Mouse (Mus musculus): ENCODE measurements around the gene Fkbpl.

Gene Fkbpl

GRCm38 (mm10) chr17:34646906-34647787, 2.6 kb downstream of the Fkbpl start, which contains the start of gene Atf6b:
Atf6b (plus strand) TSS chr17:34647146.
- in situ Hi-C loops (cut with MseI, MboI) = no loop called here

DNA sequence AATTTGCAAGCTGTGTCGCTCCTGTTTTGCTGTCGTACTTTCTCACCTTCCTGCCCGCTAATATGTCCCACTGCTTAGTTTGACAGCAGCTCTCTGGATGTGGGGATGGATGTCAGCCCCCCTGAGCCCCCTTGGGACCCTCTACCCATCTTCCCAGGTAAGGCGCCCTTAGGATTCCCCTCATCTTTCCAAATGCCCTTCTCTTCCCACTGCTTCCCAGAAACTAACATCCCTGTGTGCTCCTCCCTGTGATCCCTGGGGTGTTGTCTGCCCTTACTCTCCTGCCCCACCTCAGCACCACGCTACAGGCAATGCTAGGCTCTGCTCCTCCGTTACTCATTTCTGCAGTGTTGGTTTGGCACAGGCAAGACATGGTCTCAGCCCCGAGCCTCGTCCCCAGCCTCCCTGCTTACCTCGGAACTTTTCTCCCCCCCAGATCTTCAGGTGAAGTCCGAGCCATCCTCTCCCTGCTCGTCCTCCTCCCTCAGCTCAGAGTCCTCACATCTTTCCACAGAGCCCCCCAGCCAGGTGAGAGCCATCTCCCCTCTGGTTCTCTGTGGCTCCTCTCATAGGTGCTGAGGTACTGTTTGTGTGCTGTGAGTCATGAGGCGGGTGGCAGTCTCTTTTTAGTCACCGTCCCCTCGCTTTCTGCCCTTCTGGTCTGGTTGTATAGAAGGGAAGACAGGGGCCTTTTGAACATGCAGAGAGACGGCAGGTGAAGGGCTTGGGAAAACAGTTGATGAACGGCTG, 3.8 kb downstream of the Fkbpl start:
- in situ Hi-C loops (cut with MseI, MboI) = no loop called here

DNA sequence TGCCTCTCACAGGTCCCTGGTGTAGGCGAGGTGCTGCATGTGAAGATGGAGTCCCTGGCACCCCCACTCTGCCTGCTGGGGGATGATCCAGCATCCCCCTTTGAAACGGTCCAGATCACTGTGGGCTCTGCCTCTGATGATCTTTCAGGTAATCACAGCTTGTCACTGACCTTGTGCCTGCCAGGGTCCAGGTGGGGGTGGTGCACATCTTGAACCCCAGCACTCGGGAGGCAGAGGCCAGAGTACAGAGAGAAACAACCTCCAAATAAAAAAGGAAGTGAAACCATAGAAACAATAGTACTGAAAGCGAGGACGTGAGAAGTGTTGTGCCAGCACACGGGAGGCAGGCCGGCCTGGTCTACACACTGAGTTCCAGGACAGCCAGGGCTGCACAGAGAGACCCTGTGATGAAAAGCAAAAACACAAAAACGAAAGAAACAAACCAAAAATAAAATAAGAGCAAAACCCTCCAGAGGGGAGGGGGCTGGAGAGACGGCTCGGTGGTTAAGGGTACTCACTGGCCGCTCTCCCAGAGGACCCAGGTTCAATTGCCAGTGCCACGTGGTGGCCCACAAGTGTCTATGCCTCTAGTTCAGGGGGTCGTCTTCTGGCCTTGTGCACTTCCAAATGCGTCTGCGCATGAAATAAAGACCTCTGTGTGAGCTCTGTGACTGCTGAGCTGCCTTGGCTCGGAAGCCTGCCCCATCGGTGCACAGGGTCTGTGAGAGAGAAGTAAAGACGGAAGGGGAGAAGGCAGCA, 4.7 kb downstream of the Fkbpl start:
- in situ Hi-C loops (cut with MseI, MboI) = no loop called here

- in situ Hi-C loops (cut with MseI, MboI) = no loop called here
Measured at GRCm38 (mm10) chr17:34650781-34651180, 6.2 kb downstream of the Fkbpl start.

DNA sequence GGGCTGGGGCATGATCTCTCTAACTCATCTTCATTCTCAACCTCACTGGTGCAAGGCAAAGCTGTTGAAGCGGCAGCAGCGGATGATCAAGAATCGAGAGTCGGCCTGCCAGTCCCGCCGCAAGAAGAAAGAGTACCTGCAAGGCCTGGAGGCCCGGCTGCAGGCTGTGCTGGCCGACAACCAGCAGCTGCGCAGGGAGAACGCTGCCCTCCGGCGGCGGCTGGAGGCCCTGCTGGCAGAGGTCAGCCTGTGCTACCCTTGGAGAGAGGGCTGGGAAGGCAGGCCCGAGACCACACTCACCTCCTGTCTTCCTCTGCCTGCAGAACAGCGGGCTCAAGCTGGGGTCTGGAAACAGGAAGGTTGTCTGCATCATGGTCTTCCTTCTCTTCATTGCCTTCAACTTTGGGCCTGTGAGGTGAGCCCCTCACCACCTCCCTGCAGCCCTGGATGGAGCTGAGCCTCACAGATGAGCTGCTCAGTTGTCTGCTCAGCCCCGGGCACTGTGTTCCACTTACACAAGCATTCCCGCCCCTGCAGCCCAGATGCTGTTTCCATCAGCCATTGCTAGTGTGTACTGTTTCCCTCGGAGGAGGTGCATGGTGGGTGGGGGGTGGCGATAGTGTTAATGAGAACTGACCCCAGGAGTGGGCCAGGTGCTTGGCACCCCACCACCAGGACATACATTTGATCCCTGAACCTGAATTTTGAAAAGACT, 7.1 kb downstream of the Fkbpl start:
- in situ Hi-C loops (cut with MseI, MboI) = no loop called here

DNA sequence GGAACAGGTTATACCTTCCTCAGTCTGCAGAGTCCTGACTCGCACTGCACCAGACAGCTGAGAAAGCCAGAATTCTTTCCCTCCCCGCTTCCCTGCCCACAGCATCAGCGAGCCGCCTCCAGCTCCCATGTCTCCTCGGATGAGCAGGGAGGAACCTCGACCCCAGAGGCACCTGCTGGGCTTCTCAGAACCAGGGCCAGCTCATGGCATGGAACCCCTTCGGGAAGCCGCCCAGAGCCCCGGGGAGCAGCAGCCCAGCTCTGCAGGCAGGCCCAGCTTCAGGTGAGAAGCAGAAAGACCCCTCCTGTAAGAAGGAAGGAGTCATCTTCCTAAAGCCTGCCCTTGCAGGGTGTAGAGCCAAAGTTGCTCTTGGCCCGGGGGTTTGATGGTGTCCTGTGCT, 8.0 kb downstream of the Fkbpl start:
- in situ Hi-C loops (cut with MseI, MboI) = no loop called here

GRCm38 (mm10) chr17:34652985-34653384, 8.4 kb downstream of the Fkbpl start:
- in situ Hi-C loops (cut with MseI, MboI) = no loop called here

DNA sequence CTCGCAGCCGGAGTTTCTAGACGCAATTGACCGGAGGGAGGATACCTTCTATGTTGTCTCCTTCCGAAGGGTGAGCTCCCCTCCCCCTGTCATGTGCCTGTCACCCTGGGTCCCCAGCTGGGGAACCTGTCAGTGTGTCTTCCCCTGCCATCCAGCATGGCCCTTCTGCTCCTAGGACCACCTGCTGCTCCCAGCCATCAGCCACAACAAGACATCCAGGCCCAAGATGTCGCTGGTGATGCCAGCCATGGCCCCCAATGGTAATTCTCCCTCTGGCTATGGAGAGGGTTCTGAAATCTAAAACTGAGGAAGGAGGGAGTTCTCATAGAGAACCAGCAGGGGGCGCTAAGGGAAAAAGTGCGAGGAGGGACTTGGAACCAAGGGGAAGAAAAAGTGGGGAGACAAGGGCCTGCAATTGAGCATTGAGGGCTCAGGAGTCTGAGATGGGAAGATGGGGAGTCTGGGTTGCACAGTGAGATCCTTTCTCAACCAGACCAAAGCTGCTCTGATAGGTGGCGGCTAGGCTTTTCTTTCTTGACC, 9.3 kb downstream of the Fkbpl start:
- in situ Hi-C loops (cut with MseI, MboI) = no loop called here

- in situ Hi-C loops (cut with MseI, MboI) = no loop called here
Measured at GRCm38 (mm10) chr17:34654392-34654791, 9.8 kb downstream of the Fkbpl start.

GRCm38 (mm10) chr17:34655160-34655559, 10.6 kb downstream of the Fkbpl start:
- in situ Hi-C loops (cut with MseI, MboI) = no loop called here

- in situ Hi-C loops (cut with MseI, MboI) = no loop called here
Measured at GRCm38 (mm10) chr17:34655581-34655991, 11.0 kb downstream of the Fkbpl start.

DNA sequence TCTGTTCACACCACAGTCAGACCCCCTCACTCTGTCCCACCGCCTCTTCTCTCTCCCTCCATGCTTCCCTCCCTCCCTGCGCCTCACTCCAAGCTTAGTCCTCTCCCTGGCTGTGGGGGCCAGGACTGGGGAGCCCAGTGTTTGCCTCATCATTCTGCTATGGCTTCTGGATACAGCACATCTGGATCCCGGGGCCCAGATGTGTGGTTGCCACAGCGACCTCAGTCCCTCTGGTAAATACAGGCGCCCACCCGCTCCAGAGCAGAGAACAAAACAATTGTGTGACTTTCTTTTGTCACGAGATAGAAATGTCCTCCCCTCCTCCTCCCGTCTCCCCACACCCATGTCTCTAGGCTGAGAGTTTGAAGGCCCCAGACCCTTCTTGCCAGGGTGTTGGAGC, 12.1 kb downstream of the Fkbpl start:
- in situ Hi-C loops (cut with MseI, MboI) = no loop called here

DNA sequence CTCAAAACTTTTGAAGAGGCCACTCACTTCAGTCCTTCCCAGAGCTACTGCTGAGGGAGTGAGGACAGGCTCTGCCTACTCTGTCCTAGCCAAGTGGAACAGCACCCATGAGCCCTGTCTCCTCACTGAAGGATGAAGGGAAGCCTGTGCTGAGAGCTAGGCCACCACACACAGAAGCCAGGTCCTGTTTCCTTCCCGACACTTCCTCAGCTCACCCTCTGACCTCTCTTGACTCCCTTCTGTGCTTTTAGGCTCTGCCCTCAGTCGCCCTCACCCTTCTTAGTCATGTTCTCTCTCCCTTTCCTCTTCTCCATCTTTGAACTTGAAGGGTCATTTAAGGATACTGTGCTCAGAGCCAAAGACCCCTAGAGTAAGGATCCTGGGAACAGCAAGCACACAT, 12.7 kb downstream of the Fkbpl start:
- in situ Hi-C loops (cut with MseI, MboI) = no loop called here

- in situ Hi-C loops (cut with MseI, MboI) = no loop called here
Measured at GRCm38 (mm10) chr17:34658145-34658544, 13.6 kb downstream of the Fkbpl start.

- in situ Hi-C loops (cut with MseI, MboI) = no loop called here
Measured at GRCm38 (mm10) chr17:34658591-34658990, 14.0 kb downstream of the Fkbpl start.

DNA sequence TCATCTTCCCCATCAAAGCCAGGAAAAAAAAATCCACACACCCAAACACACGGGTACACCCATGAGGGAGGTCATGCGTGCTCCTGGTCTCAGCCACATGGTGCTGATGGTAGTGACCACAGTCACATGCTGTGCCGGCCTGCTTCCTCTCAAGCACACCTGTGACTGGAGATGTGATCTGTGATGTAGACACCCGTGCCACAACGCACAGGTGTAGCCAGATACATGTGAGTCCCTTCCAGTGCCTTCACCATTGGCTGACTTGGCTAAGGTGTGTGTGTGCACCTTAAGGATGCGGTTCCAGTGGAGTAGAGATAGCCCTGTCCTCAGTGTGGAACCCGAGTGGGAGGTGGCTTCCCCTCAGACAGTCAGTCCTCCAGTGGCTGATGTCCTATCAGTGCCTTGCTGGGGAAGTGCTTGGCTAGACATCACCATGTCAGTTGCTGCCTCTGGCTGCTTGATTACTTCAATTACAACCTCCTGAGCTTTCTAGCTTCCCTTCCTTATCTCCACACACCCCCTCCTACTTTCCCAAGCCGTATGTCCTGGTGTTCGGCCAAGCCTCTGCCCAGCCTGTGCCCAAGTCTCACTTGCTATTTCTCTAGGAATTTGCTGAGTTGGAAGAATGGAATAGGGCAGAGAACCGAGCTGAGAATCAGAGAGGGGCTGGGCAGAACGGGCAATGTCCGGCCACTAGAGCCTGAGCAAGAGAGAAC, 14.8 kb downstream of the Fkbpl start:
- in situ Hi-C loops (cut with MseI, MboI) = no loop called here

- in situ Hi-C loops (cut with MseI, MboI) = loop anchor here in 1 of 2 experiments (10.0 kb wide), 1 partner anchor 55 kb away; no protein-coding TSS in a partner anchor
Measured at GRCm38 (mm10) chr17:34659897-34660214, 15.3 kb downstream of the Fkbpl start.

- in situ Hi-C loops (cut with MseI, MboI) = loop anchor here in 1 of 2 experiments (10.0 kb wide), 1 partner anchor 54 kb away; no protein-coding TSS in a partner anchor
Measured at GRCm38 (mm10) chr17:34660259-34660820, 15.8 kb downstream of the Fkbpl start.

DNA sequence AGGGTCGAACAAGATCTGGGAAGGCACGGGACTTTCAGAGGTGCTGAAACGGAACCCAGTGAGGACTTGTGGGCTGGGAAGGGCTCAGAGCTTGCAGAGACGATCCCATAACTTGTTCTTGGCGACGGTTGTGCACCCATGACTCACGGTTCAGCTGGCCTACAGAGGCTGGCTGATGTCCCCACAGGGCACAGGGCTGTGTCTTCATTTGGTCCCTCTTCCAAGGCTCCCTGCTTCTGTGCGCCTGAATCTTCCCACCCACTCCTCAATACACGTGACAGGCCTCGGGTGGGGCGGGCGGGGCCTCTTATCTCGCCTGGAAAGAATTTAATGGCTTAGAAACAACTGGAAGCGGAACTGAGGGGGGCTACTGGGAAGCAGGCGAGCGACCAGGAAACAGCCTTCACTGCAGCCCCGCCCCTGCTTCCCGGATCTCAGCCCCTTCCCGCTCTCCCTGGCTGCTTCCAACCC, 16.6 kb downstream of the Fkbpl start:
- in situ Hi-C loops (cut with MseI, MboI) = loop anchor here in 1 of 2 experiments (10.0 kb wide), 1 partner anchor 54 kb away; no protein-coding TSS in a partner anchor

DNA sequence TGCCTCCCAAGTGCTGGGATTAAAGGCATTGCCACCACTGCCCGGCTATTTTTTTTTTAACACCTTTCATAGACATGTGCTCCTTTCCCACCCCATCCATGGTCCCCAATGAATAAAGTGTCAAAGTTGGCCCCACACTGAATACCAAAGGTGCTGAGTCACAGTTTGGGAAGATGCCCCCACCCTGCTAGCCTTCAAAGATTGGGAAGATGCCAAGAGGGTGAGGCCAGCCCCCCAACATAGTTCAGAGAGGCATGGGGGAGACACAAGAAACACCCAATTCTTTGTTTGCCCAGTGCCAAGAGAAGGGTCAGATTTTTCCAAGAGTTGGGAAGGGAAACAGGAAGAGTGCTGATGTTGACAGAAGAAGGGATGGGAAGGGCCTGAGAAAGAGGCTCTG, 17.9 kb downstream of the Fkbpl start:
- in situ Hi-C loops (cut with MseI, MboI) = loop anchor here in 1 of 2 experiments (10.0 kb wide), 1 partner anchor 52 kb away; no protein-coding TSS in a partner anchor
